Mouse (Mus musculus) gastrocnemius, adult 18-20 months (tissue): ENCODE results near the gene S1pr4. TPM values are rescaled to one million over a fixed set of nuclear protein-coding genes. Genes with fewer than 3 reads are reported as not detected.

Experiments
- DNase-seq: peaks from one replicate; pipeline ENCODE4 v3.0.0; 2021; ENCODE audit warnings: low spot score
- long read RNA-seq, 2 experiments: library from polyadenylated mRNA; stranded (forward); transcript quantifications; one replicate each; pipeline ENCODE4 v2.0.0; 2021
- total RNA-seq, 2 experiments: library from RNA; stranded (reverse); gene quantifications; 2 replicates each; pipeline ENCODE4 v1.2.3; 2021

Gene S1pr4
- under 1 TPM; 0.71 to 0.78 TPM for total RNA-seq
- long read RNA-seq, experiment 1, partial matches to known transcripts, result 0 of 2 reads
- long read RNA-seq, experiment 1, other reads (novel, unspliced or antisense), result 0 of 2 reads
- long read RNA-seq, experiment 2, partial matches to known transcripts, result 0 of 1 reads
- long read RNA-seq, experiment 2, other reads (novel, unspliced or antisense), result 0 of 1 reads

- DNase-seq, result no peak
These were observed at the start of gene S1pr4 for GRCm38 (mm10) chr10:81500032-81500431. Gene S1pr4 (minus strand): TSS chr10:81500132.

- DNase-seq, result no peak
These were observed 49.0 kb upstream of the S1pr4 start for GRCm38 (mm10) chr10:81548944-81549343.

- no peak for DNase-seq
These were observed 47.0 kb upstream of the S1pr4 start for GRCm38 (mm10) chr10:81546788-81547571.

GRCm38 (mm10) chr10:81546332-81546731 lies 46.4 kb upstream of the S1pr4 start:
- DNase-seq, result no peak

GRCm38 (mm10) chr10:81545161-81545747 lies 45.3 kb upstream of the S1pr4 start, which contains the start of gene Gna11:
Gene Gna11 (minus strand): TSS chr10:81545190.
- DNase-seq, result peak; percentile 100

GRCm38 (mm10) chr10:81544296-81545160 lies 44.6 kb upstream of the S1pr4 start:
- no peak for DNase-seq

GRCm38 (mm10) chr10:81543633-81544032 lies 43.7 kb upstream of the S1pr4 start:
- no peak for DNase-seq

- DNase-seq, result no peak
These were observed 43.0 kb upstream of the S1pr4 start for GRCm38 (mm10) chr10:81542727-81543460.

GRCm38 (mm10) chr10:81541803-81542202 lies 41.9 kb upstream of the S1pr4 start:
- DNase-seq, result peak; percentile 64

- DNase-seq, result no peak
These were observed 41.4 kb upstream of the S1pr4 start for GRCm38 (mm10) chr10:81541363-81541762.

- no peak for DNase-seq
These were observed 38.6 kb upstream of the S1pr4 start for GRCm38 (mm10) chr10:81538321-81539048.

GRCm38 (mm10) chr10:81537429-81537828 lies 37.5 kb upstream of the S1pr4 start:
- DNase-seq, result no peak

GRCm38 (mm10) chr10:81536734-81537133 lies 36.8 kb upstream of the S1pr4 start:
- no peak for DNase-seq

- DNase-seq, result no peak
These were observed 34.9 kb upstream of the S1pr4 start for GRCm38 (mm10) chr10:81534826-81535225.

- DNase-seq, result peak; percentile 87
These were observed 26.8 kb upstream of the S1pr4 start for GRCm38 (mm10) chr10:81526779-81527178.

GRCm38 (mm10) chr10:81525017-81525694 lies 25.2 kb upstream of the S1pr4 start:
- no peak for DNase-seq

GRCm38 (mm10) chr10:81524051-81524605 lies 24.2 kb upstream of the S1pr4 start, which contains the start of gene Gna15:
Gene Gna15 (minus strand): TSS chr10:81524225.
- DNase-seq, result no peak

- no peak for DNase-seq
These were observed 23.6 kb upstream of the S1pr4 start for GRCm38 (mm10) chr10:81523570-81523969.

GRCm38 (mm10) chr10:81523142-81523541 lies 23.2 kb upstream of the S1pr4 start:
- DNase-seq, result no peak
